9 mouse cellular contexts compared by ENCODE assay signal in genomic region chr3:133877310-133877709, GRCm38 (mm10).
A peak's percentile ranks its signal among the peaks of the same experiment; 100 is the strongest.
DNase-seq lines count a peak whose midpoint lies in the region; ATAC-seq lines count a peak whose summit lies in the region.
"Had no signal": no experiment of that assay in that cellular context is flagged by ENCODE, and none has a peak within 500 bp of the region (broad histone marks: within the 10 kb centered on the region; RNA-seq: fewer than 3 reads in every experiment).

No protein-coding gene starts in this region.

- 0 out of 2 replicates have a peak, but pooled peaks cover 2% of the 10 kb centered on the region for H3K27me3 ChIP-seq in hindbrain, embryonic 10.5 days (ENCODE audit: insufficient read depth, poor library complexity, severe bottlenecking)
- no peaks in the 10 kb centered on the region for H3K27me3 ChIP-seq in limb, embryonic 10.5 days (ENCODE audit: low read depth, poor library complexity, severe bottlenecking)
- no peaks in the 10 kb centered on the region for H3K27me3 ChIP-seq in stomach, embryonic 15.5 days (replicated peaks)
- H3K27me3 ChIP-seq: Patski had no signal

- H3K9ac ChIP-seq in stomach, embryonic 15.5 days, result no peak overlapping the region

- peak; percentile 37 for DNase-seq in left cerebral cortex, postnatal 4 days
- no peak for DNase-seq in left cerebral cortex, adult 11 months (ENCODE audit: low spot score)
- DNase-seq in hindbrain, embryonic 10.5 days (ENCODE audit: low spot score), result peak; percentile 11
- peak; percentile 43 for DNase-seq in limb, embryonic 10.5 days (ENCODE audit: low spot score)
- no peak for DNase-seq in adrenal gland, postnatal 36 days
- DNase-seq in right cerebral cortex, postnatal 14 days, result no peak
- DNase-seq in cerebellum, adult 9-10 months, result no peak

- no peak overlapping the region for H3K4me2 ChIP-seq in stomach, embryonic 15.5 days

- H3K27ac ChIP-seq in hindbrain, embryonic 10.5 days, result peak overlapping the region; percentile 62; the same call in 1 of the 2 replicates
- peak overlapping the region; percentile 81 for H3K27ac ChIP-seq in limb, embryonic 10.5 days
- 0 out of 2 replicates have a peak overlapping the region, but pooled peaks have one; percentile 21 for H3K27ac ChIP-seq in stomach, embryonic 15.5 days

- no peaks in the 10 kb centered on the region for H3K9me3 ChIP-seq in hindbrain, embryonic 10.5 days
- H3K9me3 ChIP-seq in limb, embryonic 10.5 days (replicated peaks), result no peaks in the 10 kb centered on the region
- no peaks in the 10 kb centered on the region for H3K9me3 ChIP-seq in stomach, embryonic 15.5 days

- H3K4me1 ChIP-seq in hindbrain, embryonic 10.5 days (replicated peaks), result peaks cover 17% of the 10 kb centered on the region
- peaks cover 37% of the 10 kb centered on the region for H3K4me1 ChIP-seq in limb, embryonic 10.5 days
- H3K4me1 ChIP-seq in stomach, embryonic 15.5 days, result peaks cover 6% of the 10 kb centered on the region; the same call in 1 of the 2 replicates

- no peaks in the 10 kb centered on the region for H3K36me3 ChIP-seq in hindbrain, embryonic 10.5 days
- H3K36me3 ChIP-seq in limb, embryonic 10.5 days, result no peaks in the 10 kb centered on the region
- H3K36me3 ChIP-seq in stomach, embryonic 15.5 days, result no peaks in the 10 kb centered on the region

- intact Hi-C loops in left cerebral cortex, postnatal 4 days (cut with DNase I), result loop anchor here (2.0 to 10.0 kb wide), 4 partner anchors 360 to 763 kb away; partner anchors contain the start of gene Cxxc4

- no peak overlapping the region for H3K4me3 ChIP-seq in hindbrain, embryonic 10.5 days
- peak overlapping the region; percentile 39; the same call in 1 of the 2 replicates for H3K4me3 ChIP-seq in limb, embryonic 10.5 days
- H3K4me3 ChIP-seq in stomach, embryonic 15.5 days (replicated peaks), result no peak overlapping the region

- ATAC-seq in stomach, embryonic 15.5 days (ENCODE audit: insufficient read depth, low FRiP score, low read depth), result no peak

- WGBS in hindbrain, embryonic 10.5 days, result 53% methylated on average over 5 of the region's 5 CpGs
- 38% methylated on average over 5 of the region's 5 CpGs for WGBS in limb, embryonic 10.5 days
- 27% methylated on average over 5 of the region's 5 CpGs for WGBS in stomach, embryonic 15.5 days

Comparison
In these comparisons a context has a peak if more than half of its experiments do, and no peak if none do; other contexts are left out.
1. DNase-seq: peak in left cerebral cortex, postnatal 4 days (single experiment), hindbrain, embryonic 10.5 days (single experiment) and limb, embryonic 10.5 days (single experiment); none in left cerebral cortex, adult 11 months (single experiment), adrenal gland, postnatal 36 days (0 of 2), right cerebral cortex, postnatal 14 days (single experiment) and cerebellum, adult 9-10 months (single experiment).
2. H3K27ac ChIP-seq: peak in every context shown above with its lines; median percentile 81 in limb, embryonic 10.5 days; 62 in hindbrain, embryonic 10.5 days; 21 in stomach, embryonic 15.5 days.